Mouse (Mus musculus): ENCODE measurements around the gene Tcerg1l.

- TF ChIP-seq GATA1 (IDR thresholded peaks at IDR 0.05; ENCODE audit: borderline replicate concordance, low read length) (no peak), FLI1 (IDR thresholded peaks at IDR 0.05; ENCODE audit: low read length) (no peak)
Observed at GRCm38 (mm10) chr7:138242229-138242628, 155.3 kb downstream of the Tcerg1l start.

Measured in megakaryocyte, embryonic 14.5 days (primary cell).